Mouse (Mus musculus): ENCODE results near the gene Sbds.
A peak's percentile ranks its signal among the peaks of the same experiment; 100 is the strongest.

Sbds gene

DNA sequence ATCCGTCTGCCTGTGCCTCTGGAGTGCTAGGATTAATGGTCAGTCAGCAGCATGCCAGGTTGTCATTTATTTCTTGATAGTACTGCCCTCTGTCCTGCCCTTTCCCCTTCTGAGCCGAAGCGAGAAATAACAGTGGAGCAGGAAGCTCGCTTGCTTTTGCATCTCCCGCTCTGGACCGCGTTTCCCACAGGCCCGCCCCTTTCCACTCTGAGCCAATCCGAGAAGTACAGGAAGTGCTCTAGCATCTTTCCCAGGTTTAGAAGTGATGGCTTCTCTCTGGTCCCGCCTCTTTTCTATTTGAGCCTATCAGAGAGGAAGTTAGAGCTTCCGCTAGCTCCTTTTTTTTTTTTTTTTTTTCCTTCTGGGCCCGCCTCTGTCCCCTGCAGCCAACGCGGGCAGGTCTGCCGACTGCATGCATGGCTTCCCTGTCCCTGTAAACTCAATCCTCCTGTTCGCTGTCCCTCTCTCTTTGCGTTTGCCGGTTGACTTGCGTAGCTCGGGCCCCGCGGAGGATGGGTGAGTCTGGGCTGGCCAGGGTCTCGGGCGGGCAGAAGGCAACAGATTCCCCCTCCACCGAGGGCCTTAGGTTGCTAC, 1.4 kb upstream of the Sbds start:
- peak; percentile 95 to 97 for DNase-seq (ENCODE audit: low spot score in 2 of 2)

DNA sequence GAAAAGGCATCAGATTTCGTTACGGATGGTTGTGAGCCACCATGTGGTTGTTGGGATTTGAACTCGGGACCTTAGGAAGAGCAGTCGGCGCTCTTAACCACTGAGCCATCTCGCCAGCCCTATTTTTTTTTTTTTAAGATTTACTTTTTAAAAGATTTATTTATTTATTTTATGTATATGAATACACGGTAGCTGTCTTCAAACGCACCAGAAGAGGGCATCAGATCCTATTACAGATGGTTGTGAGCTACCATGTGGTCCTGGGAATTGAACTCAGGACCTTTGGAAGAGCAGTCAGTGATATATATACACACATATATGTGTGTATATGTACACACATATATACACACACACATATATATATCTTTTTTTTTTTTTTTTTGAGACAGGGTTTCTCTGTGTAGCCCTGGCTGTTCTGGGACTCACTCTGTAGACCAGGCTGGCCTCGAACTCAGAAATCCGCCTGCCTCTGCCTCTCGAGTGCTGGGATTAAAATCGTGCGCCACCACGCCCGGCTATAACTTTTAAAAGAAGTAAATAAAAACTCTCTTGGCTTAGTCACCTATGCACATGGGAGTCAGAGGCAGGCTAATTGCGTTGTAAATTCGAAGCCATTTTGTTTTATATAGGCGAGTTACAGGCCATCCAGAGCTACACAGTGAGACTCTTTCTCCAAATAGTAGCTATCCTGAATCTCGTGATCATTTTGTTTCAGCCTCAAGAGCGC, 632 bp upstream of the Sbds start:
- peak in 1 of 2 experiments; percentile 8 for DNase-seq (ENCODE audit: low spot score in 2 of 2)

DNA sequence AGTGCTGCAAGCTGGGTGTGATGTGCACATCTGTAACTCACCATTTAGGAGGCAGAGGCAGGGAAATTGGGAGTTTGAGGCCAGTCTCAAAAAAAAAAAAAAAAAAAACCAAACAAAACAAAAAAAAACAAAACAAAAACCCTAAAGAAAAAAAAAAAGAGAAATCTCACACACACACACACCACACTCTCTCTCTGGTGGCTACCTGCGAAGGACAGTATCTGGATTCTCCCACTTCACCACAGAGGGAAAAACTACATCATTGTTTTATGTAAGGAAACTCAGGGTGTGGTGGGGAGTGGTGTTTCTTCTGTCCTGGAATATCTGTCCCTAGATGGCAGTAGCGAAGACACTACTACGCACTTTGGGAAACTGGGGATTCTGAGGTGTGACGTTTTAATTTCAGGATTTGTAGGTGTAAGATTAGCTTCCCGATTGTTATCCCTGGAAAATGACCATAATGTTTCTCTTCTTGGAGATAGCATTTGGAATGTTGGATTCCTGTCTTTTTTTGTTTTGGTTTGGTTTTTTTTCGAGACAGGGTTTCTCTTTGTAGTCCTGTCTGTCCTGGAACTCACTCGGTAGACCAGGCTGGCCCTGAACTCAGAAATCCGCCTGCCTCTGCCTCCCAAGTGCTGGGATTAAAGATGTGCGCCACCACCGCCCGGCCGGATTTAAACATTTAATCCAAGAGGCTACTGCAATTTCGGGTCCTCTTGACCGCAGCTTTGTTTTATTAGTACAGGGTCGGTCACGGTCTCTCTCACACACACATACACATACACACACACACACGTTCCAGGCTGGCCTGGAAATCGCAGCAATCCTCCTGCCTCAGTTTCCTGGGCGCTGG, 940 bp downstream of the Sbds start:
- DNase-seq (ENCODE audit: low spot score in 2 of 2) = peak in 1 of 2 experiments; percentile 38

DNA sequence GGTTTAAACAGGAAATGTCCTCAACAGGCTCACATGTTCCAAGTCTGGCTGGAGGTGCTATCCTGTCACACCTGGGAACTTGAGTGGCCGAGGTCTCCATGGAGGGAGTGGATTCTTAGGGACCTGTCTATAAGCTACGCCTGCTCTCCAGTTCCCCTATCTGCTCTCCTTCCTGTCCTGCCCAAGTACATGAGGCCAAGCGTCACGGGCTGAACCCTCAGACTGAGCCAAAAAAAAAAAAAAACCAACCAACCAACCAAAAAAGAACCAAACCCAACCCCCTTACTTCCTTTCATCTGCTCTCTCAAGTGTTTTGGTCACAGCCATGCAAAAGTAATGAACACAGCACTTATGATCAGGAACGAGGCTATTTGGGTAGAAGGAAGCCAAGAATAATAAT, 7.5 kb downstream of the Sbds start:
- DNase-seq (ENCODE audit: low spot score in 2 of 2) = no peak

DNA sequence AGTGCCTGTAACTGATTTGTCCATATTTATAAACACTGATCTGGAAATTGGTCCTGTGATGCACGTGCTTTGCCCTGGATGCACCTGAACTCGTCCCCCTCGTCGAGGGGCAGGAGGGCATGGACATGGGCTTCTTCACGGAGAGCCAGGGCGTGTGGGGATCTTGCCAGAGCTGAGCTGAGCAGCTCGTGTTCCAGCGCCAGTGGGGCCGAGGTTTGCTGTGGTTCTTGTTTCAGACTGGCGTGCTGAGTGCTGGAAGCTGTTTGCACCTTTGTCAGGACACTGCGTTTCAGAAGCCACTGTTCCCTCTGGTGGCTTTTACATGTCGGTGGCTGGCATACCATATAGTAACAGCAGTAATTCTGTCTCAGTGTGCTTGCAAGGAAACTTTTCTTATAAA, 13.9 kb downstream of the Sbds start:
- no peak for DNase-seq (ENCODE audit: low spot score in 2 of 2)

DNA sequence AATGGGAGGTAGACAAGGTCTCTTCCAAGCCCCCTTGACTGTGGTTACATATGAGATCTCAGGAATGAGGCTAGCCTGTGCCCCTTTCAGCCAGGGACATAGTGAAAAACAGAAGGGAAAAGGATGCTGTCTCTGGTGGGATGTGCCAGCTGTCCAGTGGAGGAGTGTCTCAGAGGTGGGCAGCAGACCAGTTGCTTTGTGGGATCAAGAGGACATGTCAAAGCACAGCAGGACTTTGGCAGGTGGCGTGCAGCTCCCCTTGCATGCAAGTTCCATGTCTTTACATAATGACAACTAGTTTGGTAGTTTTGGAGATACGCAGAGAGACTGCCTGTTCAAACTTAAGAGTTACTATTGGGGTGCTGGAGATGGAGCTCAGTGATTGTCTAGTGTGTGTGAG, 15.5 kb downstream of the Sbds start:
- DNase-seq (ENCODE audit: low spot score in 2 of 2) = no peak

DNA sequence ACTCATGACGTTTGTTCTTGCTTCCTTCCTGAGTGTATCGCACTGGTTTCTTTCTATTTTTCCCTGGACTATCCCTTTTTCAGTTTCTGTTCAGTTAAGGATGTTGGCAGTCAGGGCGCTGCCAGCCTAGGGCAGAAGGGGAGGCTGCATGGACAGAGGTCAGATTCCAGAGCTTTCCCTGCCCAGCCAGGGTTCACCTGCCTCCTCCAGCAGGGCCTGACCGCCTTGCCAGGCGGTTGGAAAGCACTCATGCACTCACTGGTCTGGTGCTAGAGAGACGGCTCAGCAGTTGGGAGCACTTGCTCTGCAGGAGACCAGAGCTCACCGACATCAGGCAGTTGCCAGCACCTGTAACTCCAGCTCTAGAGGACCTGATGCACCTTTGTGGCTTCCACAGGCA, 16.1 kb downstream of the Sbds start:
- DNase-seq (ENCODE audit: low spot score in 2 of 2) = no peak

DNA sequence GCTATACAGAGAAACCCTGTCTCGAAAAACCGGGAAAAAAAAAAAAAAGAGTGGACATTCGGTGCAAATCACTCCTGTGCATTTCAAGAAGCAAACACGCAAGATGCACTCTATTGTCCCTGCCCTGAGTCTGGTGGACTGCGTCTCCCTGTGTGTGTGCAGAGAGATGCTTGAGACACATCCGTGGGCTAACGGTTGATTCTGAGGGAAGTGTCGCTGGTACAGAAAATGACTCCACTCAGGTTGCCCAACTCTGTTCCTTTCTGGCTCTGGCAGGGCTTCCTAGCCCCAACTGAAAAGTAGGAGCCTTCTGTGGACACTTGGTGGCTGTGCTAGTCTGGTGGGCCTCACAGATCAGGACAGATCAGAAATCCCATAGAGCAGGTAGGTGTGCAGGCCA, 19.0 kb downstream of the Sbds start:
- no peak for DNase-seq (ENCODE audit: low spot score in 2 of 2)

DNA sequence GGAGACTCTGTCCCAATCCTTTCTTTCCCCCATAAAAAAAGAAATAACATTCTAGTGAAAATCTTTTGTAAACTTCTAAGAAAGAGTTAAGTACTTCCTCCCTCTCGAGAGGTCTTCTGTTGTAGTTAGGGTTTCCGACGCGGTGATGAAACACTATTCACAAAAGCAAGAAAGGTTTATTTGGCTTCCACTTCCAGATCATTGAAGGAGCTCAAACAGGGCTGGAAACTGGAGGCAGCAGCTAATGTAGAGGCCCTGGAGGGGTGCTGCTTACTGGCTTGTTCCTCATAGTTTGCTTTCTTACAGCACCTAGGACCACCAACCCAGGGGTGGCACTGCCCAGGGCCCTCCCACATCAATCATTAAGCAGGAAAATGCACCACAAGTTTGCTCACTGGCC, 27.2 kb downstream of the Sbds start:
- no peak for DNase-seq (ENCODE audit: low spot score in 2 of 2)

DNA sequence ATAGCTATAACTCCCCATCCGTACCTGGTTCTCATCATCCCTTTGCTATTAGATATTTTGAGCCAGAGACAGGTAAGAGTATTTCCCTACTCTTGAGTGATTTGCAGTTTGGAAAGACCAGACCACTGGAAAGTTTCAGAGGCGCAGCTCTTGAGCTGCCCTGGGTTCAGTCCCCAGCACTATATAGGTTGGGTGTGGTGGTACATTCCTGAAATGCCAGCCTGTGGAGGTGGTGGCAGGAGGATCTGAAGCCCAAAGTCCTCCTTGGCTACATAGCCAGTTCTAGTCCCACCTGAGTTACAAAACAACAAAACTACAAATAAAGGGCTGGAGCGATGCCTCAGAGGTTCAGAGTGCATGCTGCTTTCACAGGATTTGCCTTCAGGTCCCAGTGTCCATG, 28.5 kb downstream of the Sbds start:
- DNase-seq (ENCODE audit: low spot score in 2 of 2) = no peak

DNA sequence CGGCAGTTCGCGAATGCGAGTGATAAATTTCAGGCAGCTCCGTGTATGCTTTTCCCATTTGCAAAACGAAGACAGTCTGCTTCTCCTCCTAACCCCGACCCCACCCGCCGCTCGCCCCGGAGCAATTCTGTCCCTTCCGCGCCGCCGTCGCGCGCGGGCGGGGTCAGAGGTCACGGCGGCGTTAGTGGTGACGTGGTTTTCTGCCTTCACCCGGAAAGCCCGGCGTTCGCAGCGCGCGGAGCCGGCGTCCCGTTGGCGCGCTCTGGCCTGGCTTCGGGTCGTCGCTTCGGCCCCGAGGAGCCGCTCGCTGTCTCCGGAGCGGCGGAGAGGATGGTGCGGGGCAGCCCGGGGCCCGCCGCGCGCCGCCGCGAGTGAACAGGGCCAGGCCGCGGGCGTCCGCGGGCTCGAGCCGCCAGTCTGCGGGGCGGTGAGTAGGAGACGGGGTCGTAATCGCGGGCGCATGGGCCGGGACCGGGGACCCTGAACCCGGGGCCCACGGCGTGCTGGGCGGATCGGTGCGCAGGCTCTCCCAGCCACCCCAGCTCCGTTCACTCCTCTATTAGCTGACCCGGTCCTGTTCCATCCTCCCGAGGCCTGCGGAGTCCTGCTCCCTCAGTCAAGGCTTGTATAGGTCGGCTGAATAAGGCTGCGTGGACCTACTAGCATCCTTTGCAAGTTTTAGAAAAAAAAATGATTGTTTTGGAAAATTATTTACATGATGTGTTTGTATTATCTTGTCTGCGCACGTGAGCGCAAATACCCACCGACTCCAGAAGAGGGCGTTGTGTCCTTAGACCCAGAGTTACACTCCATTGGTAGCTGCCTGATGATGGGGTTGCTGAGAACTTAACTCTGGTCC, 33.0 kb downstream of the Sbds start:
- peak; percentile 92 to 94 for DNase-seq (ENCODE audit: low spot score in 2 of 2)

DNA sequence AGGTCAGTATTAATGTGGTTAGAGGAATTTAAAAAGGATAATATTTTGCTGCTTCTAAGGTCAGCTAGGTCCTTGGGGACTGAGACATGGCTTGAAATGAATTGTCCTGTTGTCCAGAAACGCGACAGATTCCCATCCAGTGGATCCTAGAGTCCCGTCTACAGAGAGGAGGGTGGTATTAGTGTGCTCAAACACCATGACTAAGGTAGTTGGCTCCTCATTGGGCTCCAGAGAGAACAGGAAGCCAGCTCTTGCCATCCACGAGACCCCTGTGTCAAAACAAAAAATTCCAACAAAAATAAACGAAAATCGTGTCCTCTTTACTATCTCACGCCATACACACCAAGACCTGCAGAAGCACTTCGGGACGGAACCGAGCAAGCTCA, 33.6 kb downstream of the Sbds start:
- no peak for DNase-seq (ENCODE audit: low spot score in 2 of 2)

DNA sequence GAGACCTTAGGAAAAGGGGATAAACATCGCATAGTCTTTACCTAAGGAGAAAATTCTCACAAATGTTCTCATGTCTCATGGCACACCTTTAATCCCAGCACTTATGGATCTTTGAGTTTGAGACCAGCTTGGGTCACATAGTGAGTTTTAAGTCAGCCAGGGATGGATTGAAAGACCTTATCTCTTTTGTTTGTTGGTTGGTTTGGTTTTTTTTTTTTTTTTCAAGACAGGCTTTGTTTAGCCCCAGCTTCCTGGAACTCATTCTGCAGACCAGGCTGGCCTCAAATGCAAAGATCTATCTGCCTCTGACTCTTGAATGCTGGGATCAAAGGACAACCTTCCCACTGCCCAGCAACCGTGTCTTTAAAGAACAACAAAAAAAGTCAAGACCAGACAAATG, 34.0 kb downstream of the Sbds start:
- no peak for DNase-seq (ENCODE audit: low spot score in 2 of 2)

DNA sequence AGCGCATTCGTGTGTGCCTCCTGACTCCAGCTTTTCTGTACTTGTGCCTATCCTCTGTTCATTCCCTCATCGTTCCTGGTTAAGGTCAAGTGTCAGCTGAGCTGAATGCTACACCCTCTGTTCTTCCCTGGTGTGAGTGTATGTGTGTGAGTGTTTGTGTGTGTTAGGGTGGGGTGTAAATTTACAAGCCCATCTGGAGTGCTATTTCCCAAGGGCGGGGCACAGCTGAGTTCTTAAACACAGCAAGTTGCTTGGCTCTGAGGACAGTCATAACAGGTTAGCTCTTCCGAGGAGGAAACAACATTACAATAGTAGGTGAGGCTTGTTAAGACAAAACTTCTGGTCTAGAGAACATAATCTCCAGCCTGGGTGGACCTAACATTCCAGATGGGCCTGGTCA, 37.0 kb downstream of the Sbds start:
- DNase-seq (ENCODE audit: low spot score in 2 of 2) = no peak

DNA sequence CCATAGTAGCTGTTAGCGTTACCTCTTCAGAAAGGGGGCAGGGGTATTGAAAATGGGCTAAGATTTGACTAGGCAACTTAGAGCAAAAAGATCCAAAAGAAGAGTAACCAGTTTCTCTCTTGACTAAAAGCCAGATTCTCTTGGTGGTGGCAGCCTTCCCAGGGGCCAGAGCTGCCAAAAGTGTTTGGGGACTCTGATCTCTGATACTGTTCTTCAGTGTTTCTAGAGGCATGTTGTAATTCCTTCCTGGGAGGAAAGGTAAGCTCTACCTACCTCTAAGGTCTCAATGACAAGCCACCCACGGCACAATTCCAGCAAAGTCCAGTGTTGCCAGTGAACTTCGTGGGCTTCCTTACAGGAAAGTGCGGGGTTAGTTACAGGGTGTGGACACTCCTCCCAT, 37.9 kb downstream of the Sbds start:
- no peak for DNase-seq (ENCODE audit: low spot score in 2 of 2)

DNA sequence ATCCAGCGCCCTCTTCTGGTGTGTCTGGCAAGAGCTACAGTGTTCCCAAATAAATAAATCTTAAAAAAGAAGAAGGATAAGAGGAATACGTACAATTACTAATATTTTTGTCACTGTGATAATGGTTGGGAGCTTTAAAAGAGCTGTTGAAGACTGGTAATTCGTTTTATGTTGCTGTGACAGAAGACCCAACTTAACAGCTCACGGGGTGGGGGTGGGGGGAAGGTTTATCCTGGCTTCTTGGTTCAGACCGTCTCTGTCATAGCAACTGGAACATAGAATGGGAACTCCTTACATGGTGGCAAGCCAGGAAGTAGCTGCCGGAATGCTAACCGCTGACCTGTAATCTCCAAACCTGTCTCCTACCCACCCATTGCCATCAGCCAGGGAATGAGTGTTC, 38.5 kb downstream of the Sbds start, which contains the start of gene Tmem248:
Tmem248 (plus strand) TSS at position 301 of the 400 bp plus-strand sequence.
- DNase-seq (ENCODE audit: low spot score in 2 of 2) = no peak

DNA sequence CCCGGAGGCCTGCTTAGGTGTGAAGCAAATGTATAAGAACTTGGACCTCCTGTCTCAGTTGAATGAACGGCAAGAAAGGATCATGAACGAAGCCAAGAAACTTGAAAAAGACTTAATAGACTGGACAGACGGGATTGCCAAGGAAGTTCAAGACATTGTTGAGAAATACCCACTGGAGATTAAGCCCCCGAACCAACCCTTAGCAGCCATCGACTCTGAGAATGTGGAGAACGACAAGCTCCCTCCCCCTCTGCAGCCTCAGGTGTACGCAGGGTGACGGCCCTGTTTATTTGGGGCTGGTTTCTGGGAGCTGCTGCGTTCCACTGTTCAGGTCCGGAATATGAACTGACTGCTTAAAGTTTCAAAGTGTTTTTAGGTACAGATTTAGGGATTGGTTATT, 42.4 kb downstream of the Sbds start:
- no peak for DNase-seq (ENCODE audit: low spot score in 2 of 2)

DNA sequence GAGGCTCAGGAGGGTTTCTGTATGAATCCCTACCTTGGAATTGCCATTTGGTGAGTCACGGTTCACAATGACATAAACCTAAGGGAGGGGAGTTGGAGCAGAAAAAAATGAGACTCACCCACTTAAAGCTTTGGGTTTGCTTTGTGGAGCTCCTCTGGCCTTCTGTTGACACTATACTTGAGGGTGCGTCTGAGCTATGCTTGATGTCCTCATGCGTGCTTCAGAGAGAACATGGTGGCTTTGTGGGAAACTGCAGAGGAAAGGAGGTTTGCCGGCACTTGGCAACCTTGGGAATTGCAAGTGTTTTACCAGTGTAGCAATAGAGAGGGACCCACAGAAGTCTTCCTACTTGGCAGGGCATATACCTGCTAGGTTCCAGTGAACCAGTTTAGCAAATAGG, 48.0 kb downstream of the Sbds start:
- DNase-seq (ENCODE audit: low spot score in 2 of 2) = no peak

DNA sequence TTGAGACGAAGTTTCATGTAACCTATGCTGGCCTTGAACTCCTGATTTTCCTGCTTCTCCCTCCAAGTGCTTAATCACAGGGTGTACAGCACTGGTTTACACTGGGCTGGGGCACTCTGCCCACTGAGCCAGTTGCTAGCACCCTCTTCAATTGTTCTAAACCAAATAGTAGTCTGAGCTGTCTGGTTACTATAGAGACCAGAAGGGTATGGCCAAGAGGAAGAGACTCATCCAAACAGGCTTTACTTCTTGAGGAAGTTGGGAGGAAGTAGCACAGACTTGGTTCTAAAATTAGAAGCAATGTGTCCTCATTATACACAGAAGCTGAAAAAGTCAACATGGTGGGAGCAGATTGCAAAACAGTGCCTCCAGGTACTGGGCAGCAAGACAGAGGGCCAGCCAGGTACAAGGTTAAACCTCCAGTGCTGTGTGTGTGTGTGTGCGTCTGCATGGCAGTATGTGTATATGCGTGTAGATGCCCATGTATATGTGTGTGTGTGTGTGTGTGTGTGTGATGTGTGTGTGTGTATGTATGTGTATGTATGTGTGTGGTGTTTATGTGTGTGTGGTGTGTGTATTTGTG, 49.8 kb downstream of the Sbds start:
- no peak for DNase-seq (ENCODE audit: low spot score in 2 of 2)

DNA sequence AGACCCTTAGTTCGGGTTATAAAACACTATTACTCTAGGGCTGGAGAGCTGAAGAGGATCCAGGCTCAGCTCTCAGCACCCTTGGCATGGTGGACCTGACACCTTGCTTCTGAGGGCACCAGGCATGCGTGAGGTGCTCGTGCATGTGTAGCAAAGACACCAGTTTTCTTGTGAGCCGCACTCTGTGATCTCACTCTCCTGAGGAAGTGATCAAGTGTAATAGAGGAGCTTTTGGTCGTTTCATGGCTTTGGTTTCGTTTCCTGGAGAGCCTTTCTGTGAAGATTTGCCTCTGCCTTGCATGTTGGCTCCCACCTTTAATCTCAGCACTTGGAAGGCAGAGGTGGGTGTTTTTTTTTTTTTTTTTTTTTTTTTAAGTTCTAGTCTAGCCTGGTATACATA, 50.8 kb downstream of the Sbds start:
- DNase-seq (ENCODE audit: low spot score in 2 of 2) = no peak

DNA sequence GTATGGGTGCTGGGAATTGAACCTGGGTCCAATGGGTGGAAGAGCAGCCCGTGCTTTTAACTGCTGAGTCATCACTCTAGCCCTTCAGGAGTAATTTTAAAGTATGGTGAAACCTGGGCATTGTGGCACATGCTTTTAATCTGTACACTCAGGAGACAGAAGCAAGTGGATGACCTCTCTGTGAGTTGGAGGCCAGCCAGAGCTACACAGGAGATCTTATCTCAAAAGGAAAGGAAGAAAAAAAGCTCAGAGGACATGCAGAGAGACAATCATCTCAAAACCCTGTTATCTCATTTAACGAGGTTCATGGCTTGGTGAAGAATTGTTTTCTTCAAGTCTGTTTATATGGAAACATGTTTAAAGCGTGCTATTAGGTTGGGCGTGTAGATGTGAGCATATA, 51.4 kb downstream of the Sbds start:
- DNase-seq (ENCODE audit: low spot score in 2 of 2) = no peak
